Mouse (Mus musculus) liver, adult 2 months (tissue): Measurements from ENCODE around the gene Nkx1-1.

Source experiments
- CTCF ChIP-seq: fragments of 200-500 bp; IDR thresholded peaks from 2 replicates; pipeline ENCODE4 v1.5.1; 2011; ENCODE audit warnings: low read depth, low read length, control low read depth
- POLR2A ChIP-seq: fragments of 200-500 bp; IDR thresholded peaks from 2 replicates; pipeline ENCODE4 v1.6.1; 2011; ENCODE audit warnings: low read length, control low read depth; ENCODE audit not compliant: insufficient read depth; ENCODE audit errors: extremely low read depth

DNA sequence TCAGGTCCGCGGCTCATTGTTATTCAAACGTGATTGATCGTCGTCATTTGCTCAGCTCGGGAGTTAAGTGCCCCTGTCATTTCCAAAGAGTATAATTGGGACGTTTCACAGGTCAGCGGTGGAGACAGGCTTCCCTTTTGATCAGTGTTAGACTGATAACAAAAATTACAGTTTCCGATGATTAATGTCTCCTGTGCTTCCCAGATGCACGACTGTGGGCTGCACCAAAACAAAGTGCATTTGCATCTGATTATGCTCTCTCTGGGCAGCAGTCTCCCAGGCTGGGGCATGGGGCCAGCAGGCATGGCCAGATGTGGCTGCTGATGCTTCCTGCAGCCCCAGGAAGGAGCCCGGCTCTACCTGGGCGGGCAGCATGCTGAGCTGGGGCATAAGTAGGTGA lies 33.0 kb downstream of the Nkx1-1 start:
- no peak for TF ChIP-seq POLR2A
- no peak for TF ChIP-seq CTCF
